Mouse (Mus musculus) regulatory T cell (primary cell): ENCODE results near the gene Mettl26.
"Not testable (repeated sequence)": the region's sequence is repeated elsewhere in the genome, so short reads cannot be mapped to it uniquely, and the experiment has no call there.

Experiments used
- in situ Hi-C: fragments of 300-600 bp; cut with MboI, MseI; formaldehyde crosslinking; loops from one replicate; pipeline ENCODE4 v1.15.1; 2025; ENCODE audit warnings: high pct_unique_total_duplicates

Gene Mettl26

GRCm38 (mm10) chr17:25869498-25869897 is 5.4 kb upstream of the Mettl26 start:
- in situ Hi-C loops, result no loop called here

DNA sequence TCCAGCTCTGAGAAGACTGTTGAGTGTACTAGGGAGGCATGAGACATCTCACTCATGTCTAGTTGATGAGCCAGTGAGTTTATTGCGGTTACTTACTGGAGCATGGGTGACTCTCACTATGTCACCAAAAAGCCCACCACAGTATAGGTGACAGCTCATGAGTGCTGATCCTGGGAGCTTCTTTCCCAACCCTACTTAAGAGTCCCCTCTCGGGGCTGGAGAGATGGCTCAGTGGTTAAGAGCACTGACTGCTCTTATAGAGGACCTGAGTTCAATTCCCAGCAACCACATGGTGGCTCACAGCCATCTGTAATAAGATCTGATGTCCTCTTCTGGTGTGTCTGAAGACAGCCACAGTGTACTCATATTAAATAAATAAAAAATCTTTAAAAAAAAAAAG is 4.9 kb upstream of the Mettl26 start:
- in situ Hi-C loops, result no loop called here

- in situ Hi-C loops, result not testable (repeated sequence)
These were observed 3.3 kb upstream of the Mettl26 start for GRCm38 (mm10) chr17:25871566-25871965.

DNA sequence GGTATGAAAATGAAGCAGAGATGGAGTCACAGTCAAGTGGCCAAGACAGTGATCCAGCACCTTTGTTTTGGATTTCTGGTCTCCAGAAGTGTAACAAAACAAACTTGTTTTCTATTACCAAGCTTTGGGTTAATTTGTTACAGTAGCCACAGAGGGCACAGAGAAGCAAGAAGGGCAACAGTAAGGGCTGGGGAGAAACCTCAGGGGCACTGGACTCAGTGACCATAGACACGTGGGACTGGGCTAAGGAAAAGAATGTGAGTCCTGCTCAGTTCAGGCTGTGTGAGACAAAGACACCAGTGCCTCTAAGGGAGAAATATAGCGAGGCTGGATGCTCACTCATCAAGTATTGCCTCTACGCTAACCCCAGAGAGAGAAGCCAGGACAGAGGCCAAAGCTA is 2.2 kb upstream of the Mettl26 start:
- in situ Hi-C loops, result no loop called here

DNA sequence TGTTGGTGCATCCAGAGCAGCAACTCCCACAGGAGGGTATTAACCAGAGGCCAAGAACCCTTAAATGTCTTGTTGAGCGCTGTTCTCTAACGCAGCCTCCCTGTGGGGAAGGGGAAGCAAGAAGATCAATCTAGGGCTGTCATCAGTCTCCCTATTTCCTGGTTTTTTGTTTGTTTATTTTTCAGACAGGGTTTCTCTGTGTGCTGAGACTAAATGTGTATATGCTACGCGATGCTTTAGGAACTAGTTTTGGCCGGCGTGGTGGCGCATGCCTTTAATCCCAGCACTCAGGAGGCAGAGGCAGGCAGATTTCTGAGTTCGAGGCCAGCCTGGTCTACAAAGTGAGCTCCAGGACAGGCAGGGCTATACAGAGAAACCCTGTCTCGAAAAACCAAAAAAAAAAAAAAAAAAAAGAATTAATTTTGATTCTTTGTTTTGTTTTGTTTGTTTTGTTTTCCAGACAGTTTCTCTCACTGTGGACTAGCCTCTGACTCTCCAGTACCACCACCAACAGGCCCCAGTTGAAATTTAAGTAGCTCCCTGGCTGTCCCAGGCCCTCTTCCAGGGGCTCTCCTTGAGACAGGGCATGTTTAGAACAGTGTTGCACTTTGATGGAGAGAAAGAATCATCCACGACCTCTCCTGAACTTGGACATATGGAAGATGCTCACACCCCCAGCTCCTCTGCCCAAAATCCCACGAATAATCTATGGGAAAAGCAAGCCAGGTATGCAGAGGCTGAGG is 1.3 kb upstream of the Mettl26 start:
- in situ Hi-C loops, result no loop called here

DNA sequence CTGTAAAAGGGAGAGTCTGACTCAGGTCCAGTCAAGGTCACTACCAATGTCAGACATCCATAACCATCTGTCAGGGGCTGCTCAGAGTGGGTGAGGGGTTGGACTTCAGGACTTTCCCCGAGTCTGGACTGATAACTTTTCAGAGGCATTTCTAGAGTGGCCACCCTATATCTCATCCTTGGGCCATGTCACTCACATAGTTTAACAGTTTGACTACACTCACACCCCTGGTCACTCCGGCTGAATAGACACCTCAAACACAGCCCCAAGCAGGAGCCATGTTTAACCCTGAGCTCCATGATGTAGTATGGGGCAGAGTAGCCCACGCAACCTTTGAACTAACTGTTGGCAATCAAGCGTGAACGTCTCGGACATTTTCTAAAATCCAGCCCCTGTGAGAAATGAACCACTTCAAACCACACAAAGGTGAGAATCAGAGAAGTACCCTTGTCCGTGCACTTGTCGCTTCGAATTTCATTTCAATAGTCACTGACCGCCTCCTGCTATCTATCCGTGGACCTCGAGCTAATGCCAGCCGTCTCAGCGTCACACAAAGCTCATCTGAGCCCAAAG is 640 bp upstream of the Mettl26 start:
- in situ Hi-C loops, result no loop called here

GRCm38 (mm10) chr17:25875171-25876136 is 580 bp downstream of the Mettl26 start:
- in situ Hi-C loops, result no loop called here

DNA sequence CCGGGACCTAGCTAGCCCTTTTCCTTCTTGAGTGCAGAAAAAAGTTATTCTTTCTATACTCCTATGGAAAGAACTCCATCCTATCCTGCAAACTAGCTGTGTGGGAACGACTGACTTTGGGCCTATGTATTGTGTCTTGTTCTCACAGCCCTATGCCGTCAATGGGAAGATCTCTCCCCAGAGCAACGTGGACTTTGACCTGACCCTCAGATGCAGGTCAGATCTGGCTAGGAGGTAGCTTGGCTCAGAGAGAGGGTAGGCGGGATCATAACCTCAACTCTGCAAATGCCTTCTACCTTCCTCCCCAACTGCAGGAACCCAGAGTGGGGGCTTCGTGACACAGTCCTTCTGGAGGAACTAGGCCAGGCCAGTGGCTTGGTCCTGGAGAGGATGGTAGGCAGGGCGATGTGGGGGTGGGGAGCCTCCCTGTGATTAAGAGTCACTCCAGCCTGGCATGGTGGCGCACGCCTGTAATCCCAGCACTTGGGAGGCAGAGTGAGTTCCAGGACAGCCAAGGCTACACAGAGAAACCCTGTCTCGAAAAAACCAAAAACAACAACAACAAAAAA is 1.6 kb downstream of the Mettl26 start:
- in situ Hi-C loops, result no loop called here

DNA sequence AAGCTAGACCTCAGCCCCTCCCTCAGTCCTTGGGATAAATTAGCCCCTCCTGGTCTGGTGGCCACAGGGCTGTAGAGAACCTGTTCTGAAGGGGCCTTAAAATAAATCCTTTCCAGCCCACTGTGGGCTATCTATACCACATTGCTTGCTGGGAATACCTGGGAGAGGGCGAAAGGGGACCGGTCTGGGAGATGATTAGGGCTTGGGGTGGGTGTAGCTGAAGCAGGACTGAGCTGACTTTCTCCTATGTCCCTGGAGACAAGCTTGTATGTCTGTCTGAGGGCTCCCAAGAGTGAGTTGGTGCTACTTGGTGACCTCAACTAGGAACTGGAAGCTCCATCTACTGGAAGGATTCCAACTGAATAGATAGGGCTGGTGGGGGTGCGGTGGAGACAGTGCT is 2.2 kb downstream of the Mettl26 start:
- in situ Hi-C loops, result no loop called here

- in situ Hi-C loops, result no loop called here
These were observed 3.1 kb downstream of the Mettl26 start for GRCm38 (mm10) chr17:25877741-25878610.

DNA sequence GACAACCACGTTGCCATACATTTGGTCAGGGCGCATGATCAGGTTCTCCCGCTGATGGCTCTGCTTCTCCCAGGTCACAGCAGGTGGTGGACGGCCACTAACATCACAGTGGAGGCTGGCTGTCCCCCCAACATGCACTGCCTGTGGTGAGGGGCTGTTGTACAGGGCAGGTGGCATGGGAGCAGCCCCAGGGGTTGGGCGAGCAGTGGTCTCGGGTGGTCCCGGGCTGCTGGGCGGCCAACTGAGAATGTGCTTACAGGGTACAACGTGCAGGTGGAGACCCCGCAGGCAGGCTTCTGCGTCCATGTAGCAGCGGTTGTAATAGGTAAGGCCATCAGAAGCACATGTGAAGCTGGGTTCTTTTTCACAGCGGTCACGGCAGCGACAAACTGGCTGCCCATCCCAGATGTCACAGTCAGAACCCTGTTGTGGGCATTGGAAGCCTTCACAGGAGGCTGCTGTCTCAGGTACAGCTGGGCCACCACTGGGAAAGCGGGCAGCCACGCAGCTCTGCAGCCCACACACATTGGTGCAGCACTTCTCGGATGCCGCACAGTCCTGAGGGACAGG is 3.8 kb downstream of the Mettl26 start:
- in situ Hi-C loops, result no loop called here

DNA sequence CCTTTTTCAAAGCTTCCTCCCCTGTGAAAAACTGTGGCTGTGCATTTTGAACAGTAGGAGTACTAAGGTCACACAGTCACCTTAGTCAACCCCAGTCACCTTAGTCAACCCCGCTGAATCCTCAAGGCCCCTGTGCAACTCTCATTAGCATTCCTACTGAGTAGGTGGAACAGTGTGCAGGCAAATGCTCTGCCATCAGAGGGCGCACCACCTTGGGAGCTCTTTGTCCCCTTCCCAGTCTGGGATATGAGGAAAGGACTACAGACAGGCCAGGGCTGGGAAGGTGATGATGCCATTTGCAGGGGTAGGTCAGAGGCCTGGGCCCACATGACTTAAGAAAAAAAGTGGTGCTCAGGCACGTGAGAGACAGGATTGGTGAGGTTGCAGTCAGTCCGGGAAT is 4.4 kb downstream of the Mettl26 start:
- in situ Hi-C loops, result no loop called here

DNA sequence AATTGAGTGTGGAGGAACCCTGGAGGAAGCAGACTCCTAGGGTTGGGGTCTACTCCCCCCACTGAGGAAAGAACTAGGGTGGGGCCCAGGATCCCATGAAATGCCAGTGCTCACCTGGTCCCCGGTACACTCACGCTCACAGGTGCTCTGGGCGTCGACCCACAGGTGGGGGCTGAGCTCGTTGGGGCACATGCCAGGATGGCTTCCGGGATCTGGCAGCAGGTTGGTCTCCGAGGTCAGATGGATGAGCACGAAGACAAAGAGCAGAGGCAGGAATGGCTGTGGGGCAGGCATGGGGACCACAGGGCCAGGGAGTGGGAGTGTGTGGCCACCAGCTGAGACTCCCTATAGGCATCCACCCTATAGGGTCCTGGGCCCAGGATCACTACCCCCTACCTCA is 4.9 kb downstream of the Mettl26 start:
- in situ Hi-C loops, result no loop called here

GRCm38 (mm10) chr17:25880196-25880910 is 5.5 kb downstream of the Mettl26 start, which contains the start of gene Wfikkn1:
Gene Wfikkn1 (minus strand): TSS chr17:25880858.
- in situ Hi-C loops, result no loop called here

- in situ Hi-C loops, result no loop called here
These were observed 6.2 kb downstream of the Mettl26 start for GRCm38 (mm10) chr17:25880913-25881641.

- in situ Hi-C loops, result no loop called here
These were observed 6.8 kb downstream of the Mettl26 start for GRCm38 (mm10) chr17:25881691-25882090.

- in situ Hi-C loops, result no loop called here
These were observed 7.4 kb downstream of the Mettl26 start for GRCm38 (mm10) chr17:25882306-25882705.

- in situ Hi-C loops, result no loop called here
These were observed 8.4 kb downstream of the Mettl26 start for GRCm38 (mm10) chr17:25883268-25883667.

- in situ Hi-C loops, result no loop called here
These were observed 8.9 kb downstream of the Mettl26 start for GRCm38 (mm10) chr17:25883824-25884223.
